Mouse (Mus musculus): ENCODE data around the gene Srsf5.
"Not testable (repeated sequence)": the region's sequence is repeated elsewhere in the genome, so short reads cannot be mapped to it uniquely, and the experiment has no call there.

Srsf5 gene

GRCm38 (mm10) chr12:80945334-80945995 lies at the start of gene Srsf5:
Gene Srsf5 (plus strand): TSS chr12:80945504.
- peak; percentile 96 for DNase-seq

GRCm38 (mm10) chr12:80909631-80910030 lies 35.7 kb upstream of the Srsf5 start:
- DNase-seq = no peak

GRCm38 (mm10) chr12:80917764-80918163 lies 27.5 kb upstream of the Srsf5 start:
- DNase-seq = no peak

GRCm38 (mm10) chr12:80921301-80921700 lies 24.0 kb upstream of the Srsf5 start:
- no peak for DNase-seq

- peak; percentile 25 for DNase-seq
Measured at GRCm38 (mm10) chr12:80922869-80923268, 22.4 kb upstream of the Srsf5 start.

- no peak for DNase-seq
Measured at GRCm38 (mm10) chr12:80923602-80924001, 21.7 kb upstream of the Srsf5 start.

GRCm38 (mm10) chr12:80924205-80924604 lies 21.1 kb upstream of the Srsf5 start:
- peak; percentile 12 for DNase-seq

GRCm38 (mm10) chr12:80925919-80926318 lies 19.4 kb upstream of the Srsf5 start:
- DNase-seq = no peak

GRCm38 (mm10) chr12:80926550-80926949 lies 18.8 kb upstream of the Srsf5 start:
- DNase-seq = no peak

- DNase-seq = no peak
Measured at GRCm38 (mm10) chr12:80927518-80927917, 17.8 kb upstream of the Srsf5 start.

- DNase-seq = no peak
Measured at GRCm38 (mm10) chr12:80928881-80929280, 16.4 kb upstream of the Srsf5 start.

GRCm38 (mm10) chr12:80930141-80930540 lies 15.2 kb upstream of the Srsf5 start:
- no peak for DNase-seq

- DNase-seq = no peak
Measured at GRCm38 (mm10) chr12:80931402-80932140, 13.7 kb upstream of the Srsf5 start.

- DNase-seq = no peak
Measured at GRCm38 (mm10) chr12:80932865-80933264, 12.4 kb upstream of the Srsf5 start.

GRCm38 (mm10) chr12:80936751-80937150 lies 8.6 kb upstream of the Srsf5 start:
- DNase-seq = no peak

GRCm38 (mm10) chr12:80937331-80938029 lies 7.8 kb upstream of the Srsf5 start:
- no peak for DNase-seq

GRCm38 (mm10) chr12:80938642-80939041 lies 6.7 kb upstream of the Srsf5 start:
- peak; percentile 11 for DNase-seq

- DNase-seq = no peak
Measured at GRCm38 (mm10) chr12:80939165-80939564, 6.1 kb upstream of the Srsf5 start.

- no peak for DNase-seq
Measured at GRCm38 (mm10) chr12:80941886-80942285, 3.4 kb upstream of the Srsf5 start.

- no peak for DNase-seq
Measured at GRCm38 (mm10) chr12:80943395-80943794, 1.9 kb upstream of the Srsf5 start.

GRCm38 (mm10) chr12:80944204-80944603 lies 1.1 kb upstream of the Srsf5 start:
- DNase-seq = no peak

GRCm38 (mm10) chr12:80944963-80945333 lies 356 bp upstream of the Srsf5 start:
- not testable (repeated sequence) for DNase-seq

- peak; percentile 94 for DNase-seq
Measured at GRCm38 (mm10) chr12:80945996-80946355, 672 bp downstream of the Srsf5 start.

- no peak for DNase-seq
Measured at GRCm38 (mm10) chr12:80948202-80948601, 2.9 kb downstream of the Srsf5 start.
